Mouse (Mus musculus) midbrain, embryonic 13.5 days (tissue): ENCODE results near the gene Arid4a. TPM values are rescaled to one million over a fixed set of nuclear protein-coding genes. Genes with fewer than 3 reads are reported as not detected.
"Not testable (repeated sequence)": the region's sequence is repeated elsewhere in the genome, so short reads cannot be mapped to it uniquely, and the experiment has no call there.

Experiments used
- ATAC-seq: fragments of 200-750 bp; cut with Nextera tagmentation; 2 replicates; pipeline ENCODE4 v1.8.0; 2017; ENCODE audit warnings: mild to moderate bottlenecking, moderate TSS enrichment, moderate library complexity
- H3K27ac ChIP-seq: fragments of 300-500 bp; sonication (generic); 2 replicates; pipeline ENCODE4 v1.5.1; 2015; ENCODE audit warnings: inconsistent platforms, mild to moderate bottlenecking, moderate library complexity
- H3K27me3 ChIP-seq: fragments of 300-500 bp; sonication (generic); 2 replicates; pipeline ENCODE4 v1.6.1; 2015; ENCODE audit warnings: mild to moderate bottlenecking, inconsistent platforms
- H3K36me3 ChIP-seq: fragments of 300-500 bp; sonication (generic); 2 replicates; pipeline ENCODE4 v1.6.1; 2015; ENCODE audit warnings: mild to moderate bottlenecking, inconsistent platforms
- H3K4me1 ChIP-seq: fragments of 300-500 bp; sonication (generic); replicated peaks from 2 replicates; pipeline ENCODE4 v1.6.1; 2015; ENCODE audit warnings: inconsistent platforms
- H3K4me2 ChIP-seq: fragments of 300-500 bp; sonication (generic); replicated peaks from 2 replicates; pipeline ENCODE4 v1.6.1; 2015; ENCODE audit warnings: moderate library complexity, mild to moderate bottlenecking, inconsistent platforms
- H3K4me3 ChIP-seq: fragments of 300-500 bp; sonication (generic); replicated peaks from 2 replicates; pipeline ENCODE4 v1.5.1; 2015; ENCODE audit warnings: mild to moderate bottlenecking, inconsistent platforms
- H3K9ac ChIP-seq: fragments of 300-500 bp; sonication (generic); replicated peaks from 2 replicates; pipeline ENCODE4 v1.6.1; 2015; ENCODE audit warnings: mild to moderate bottlenecking, inconsistent platforms
- H3K9me3 ChIP-seq: fragments of 300-500 bp; sonication (generic); 2 replicates; pipeline ENCODE4 v1.6.1; 2016; ENCODE audit warnings: mild to moderate bottlenecking, inconsistent platforms
- WGBS: fragments of 180-500 bp; shearing (Covaris S2); methylation state at CpG from one replicate; pipeline ENCODE4 v1.1.7; 2015; 5-methylcytosine and 5-hydroxymethylcytosine counted together
- polyA plus RNA-seq: library from polyadenylated mRNA; unstranded; fragments of >200 nt; fragmentation: Nextera tagmentation; extraction: Ambion mirVana; gene quantifications from 2 replicates; pipeline ENCODE4 v1.2.1, GENCODE M21; 2015

Arid4a gene
- polyA plus RNA-seq, 1 experiment from 2014 or later = 46.3 TPM

DNA sequence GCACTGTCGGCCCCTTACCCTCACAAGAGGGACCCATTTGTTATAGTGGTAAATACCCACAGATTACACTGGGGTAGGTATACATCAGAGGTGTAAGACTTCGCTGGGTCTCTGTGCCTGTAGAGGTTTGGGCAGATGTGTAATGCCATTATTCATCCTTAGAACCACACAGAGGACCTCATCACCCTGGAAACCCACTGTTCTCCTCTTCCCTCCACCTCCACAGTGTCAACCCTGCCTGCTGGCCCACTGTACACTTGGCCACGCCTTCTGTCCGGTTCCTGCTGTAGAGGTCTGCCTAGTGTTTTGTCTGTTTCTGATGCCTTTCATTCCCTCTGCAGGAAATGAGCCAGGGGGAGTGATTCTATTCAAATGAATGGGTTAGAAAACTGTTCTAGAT, 56.3 kb downstream of the Arid4a start:
- no peak for ATAC-seq
- 90% methylated on average over 4 of the region's 4 CpGs for WGBS
- peaks cover 89% of the 10 kb centered on the region for H3K36me3 ChIP-seq

DNA sequence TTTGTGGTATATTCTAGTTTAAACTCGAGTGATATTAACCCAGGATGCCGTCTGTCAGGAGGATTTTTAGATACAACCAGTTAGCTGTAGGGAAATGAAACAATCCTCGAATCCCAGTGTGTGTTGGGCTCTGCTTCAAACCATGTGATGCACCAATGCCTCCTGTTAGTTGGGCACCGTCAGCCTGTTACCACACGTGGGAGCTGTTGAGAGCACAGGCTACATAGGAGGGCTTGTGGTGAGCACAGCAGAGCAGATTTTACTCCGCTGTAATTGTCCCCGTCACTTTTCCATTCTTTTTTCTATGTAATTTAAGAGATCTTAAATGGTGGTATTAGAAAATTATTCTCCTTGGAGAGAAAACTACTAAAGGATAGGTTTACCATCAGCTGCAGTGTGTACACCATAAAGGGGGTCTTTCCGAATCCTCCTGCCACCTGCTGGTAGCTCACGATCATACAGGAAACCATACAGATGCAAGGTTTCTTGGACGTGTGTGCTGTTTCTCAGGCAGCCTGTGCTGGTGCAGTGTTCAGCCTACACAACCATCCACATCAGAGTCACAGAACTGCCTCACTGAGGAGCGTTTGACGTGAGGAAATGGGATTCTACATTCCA, 57.4 kb downstream of the Arid4a start:
- WGBS = 67% methylated on average over 12 of the region's 12 CpGs
- H3K36me3 ChIP-seq = peaks cover 77% of the 10 kb centered on the region
- no peak overlapping the region for H3K27ac ChIP-seq
- no peak overlapping the region for H3K9ac ChIP-seq
- no peaks in the 10 kb centered on the region for H3K27me3 ChIP-seq
- no peak overlapping the region for H3K4me2 ChIP-seq
- no peaks in the 10 kb centered on the region for H3K4me1 ChIP-seq
- H3K9me3 ChIP-seq = no peaks in the 10 kb centered on the region
- peak; percentile 56; the same call in 1 of the 2 replicates for ATAC-seq
- H3K4me3 ChIP-seq = no peak overlapping the region

More for the DNA sequence above, 56.3 kb downstream of the Arid4a start:
- Histone ChIP-seq H3K4me3 (no peak overlapping the region), H3K4me2 (no peak overlapping the region), H3K27me3 (no peaks in the 10 kb centered on the region), H3K27ac (no peak overlapping the region), H3K9me3 (no peaks in the 10 kb centered on the region), H3K4me1 (no peaks in the 10 kb centered on the region), H3K9ac (no peak overlapping the region)

DNA sequence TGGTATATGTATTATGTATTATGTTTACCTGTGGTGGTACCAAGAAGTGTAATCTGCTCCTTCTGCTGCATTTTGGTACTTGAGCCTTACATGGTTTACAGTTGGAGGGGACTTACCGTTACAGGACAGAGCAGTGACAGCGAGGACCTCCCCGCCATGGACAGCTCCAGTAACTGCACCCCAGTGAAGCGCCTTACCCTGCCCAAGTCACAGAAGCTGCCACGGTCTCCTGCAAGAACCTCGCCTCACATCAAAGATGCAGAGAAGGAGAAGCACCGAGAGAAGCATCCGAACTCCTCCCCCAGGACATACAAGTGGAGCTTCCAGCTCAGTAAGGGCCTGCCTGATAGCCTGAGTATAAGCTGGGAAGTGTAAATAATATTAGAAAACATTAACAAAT, 70.5 kb downstream of the Arid4a start:
- no peak overlapping the region for H3K4me2 ChIP-seq
- peaks cover 25% of the 10 kb centered on the region for H3K36me3 ChIP-seq
- H3K9me3 ChIP-seq = no peaks in the 10 kb centered on the region
- no peaks in the 10 kb centered on the region for H3K27me3 ChIP-seq
- H3K27ac ChIP-seq = no peak overlapping the region
- no peak for ATAC-seq
- H3K4me1 ChIP-seq = no peaks in the 10 kb centered on the region
- no peak overlapping the region for H3K4me3 ChIP-seq
- WGBS = 94% methylated on average over 8 of the region's 8 CpGs
- no peak overlapping the region for H3K9ac ChIP-seq

DNA sequence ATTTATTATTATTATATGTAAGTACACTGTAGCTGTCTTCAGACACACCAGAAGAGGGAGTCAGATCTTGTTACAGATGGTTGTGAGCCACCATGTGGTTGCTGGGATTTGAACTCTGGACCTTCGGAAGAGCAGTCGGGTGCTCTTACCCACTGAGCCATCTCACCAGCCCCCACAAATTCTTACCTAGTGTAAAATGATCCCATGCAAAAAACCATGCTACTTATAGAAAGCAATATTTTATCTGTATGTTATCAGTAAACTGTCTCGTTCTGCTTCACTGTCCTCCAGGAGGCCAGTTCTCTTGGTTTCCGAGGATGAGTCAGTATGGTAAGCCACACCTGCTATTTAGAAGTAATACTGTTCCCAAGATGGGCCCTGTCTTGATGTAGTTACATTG, 88.5 kb downstream of the Arid4a start:
- H3K9ac ChIP-seq, H3K27me3 ChIP-seq, H3K4me2 ChIP-seq, H3K36me3 ChIP-seq, H3K4me3 ChIP-seq, ATAC-seq, H3K4me1 ChIP-seq, H3K27ac ChIP-seq, H3K9me3 ChIP-seq: not testable (repeated sequence)
- 94% methylated on average over 4 of the region's 4 CpGs for WGBS

DNA sequence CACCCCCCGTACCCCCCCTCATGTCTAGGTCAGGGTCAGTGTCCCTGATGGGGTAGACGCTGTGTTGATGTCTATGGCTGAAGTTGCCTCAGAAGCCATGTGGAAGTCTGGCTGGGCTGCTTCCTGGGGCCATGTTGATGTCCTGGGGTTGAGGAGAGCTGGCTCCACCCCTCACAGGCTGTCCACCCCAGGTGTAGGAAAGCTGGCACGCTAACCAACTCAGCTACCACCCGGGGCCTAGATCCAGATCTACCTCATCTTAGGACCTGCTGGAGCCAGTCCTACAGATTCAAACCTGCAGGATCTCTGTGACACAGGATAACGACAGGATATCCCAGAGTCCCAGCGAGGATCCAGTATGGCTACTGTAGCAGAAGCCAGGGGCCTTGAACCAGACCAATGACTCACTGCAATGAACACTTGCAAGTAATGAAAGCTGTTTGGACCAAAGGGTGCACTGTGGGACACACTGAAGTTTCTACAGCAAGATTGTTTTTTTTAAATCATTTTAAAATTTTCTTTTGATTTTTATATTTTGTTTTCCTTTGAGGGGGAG, 91.5 kb downstream of the Arid4a start:
- H3K4me1 ChIP-seq = 0 out of 2 replicates have a peak, but pooled peaks cover 4% of the 10 kb centered on the region
- H3K4me2 ChIP-seq = no peak overlapping the region
- no peak overlapping the region for H3K9ac ChIP-seq
- no peaks in the 10 kb centered on the region for H3K9me3 ChIP-seq
- H3K36me3 ChIP-seq = no peaks in the 10 kb centered on the region
- H3K27me3 ChIP-seq = peaks cover 6% of the 10 kb centered on the region; the same call in 1 of the 2 replicates
- no peak for ATAC-seq
- no peak overlapping the region for H3K4me3 ChIP-seq
- 84% methylated on average over 6 of the region's 6 CpGs for WGBS
- no peak overlapping the region for H3K27ac ChIP-seq

DNA sequence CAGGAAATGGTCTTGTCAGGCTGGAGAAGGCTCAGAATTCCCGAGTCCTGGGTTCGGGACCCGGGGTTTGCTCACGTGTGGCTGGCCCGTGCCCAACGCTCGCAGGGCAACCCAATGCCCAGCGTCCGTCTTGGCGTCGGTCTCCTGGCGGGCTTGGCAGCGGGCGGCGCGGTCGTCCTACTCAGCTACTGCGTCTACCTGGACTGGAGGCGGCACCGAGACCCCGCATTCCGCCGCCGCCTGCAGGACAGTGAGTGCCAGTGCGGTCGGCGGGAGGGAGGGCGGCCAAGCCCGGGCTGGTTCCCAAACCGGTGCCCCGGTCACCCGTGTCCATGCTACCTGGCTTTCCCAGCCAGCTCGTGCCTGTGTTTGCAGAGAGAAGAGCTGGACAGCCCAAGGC, 95.5 kb downstream of the Arid4a start, which contains the start of gene Tomm20l:
Gene Tomm20l, plus strand, starts transcription at position 98 of the 400 bp plus-strand sequence.
- Histone ChIP-seq H3K9ac (no peak within 1 kb of the TSS; the same call in 1 of the 2 replicates), H3K4me3 (peak within 1 kb of the TSS; percentile 20; the same call in 1 of the 2 replicates), H3K27ac (no peak within 1 kb of the TSS), H3K4me2 (peak within 1 kb of the TSS; percentile 46), H3K27me3 (peaks cover 11% of the 10 kb centered on the region; the same call in 1 of the 2 replicates), H3K4me1 (peaks cover 10% of the 10 kb centered on the region; the same call in 1 of the 2 replicates), H3K9me3 (no peaks in the 10 kb centered on the region), H3K36me3 (no peaks in the 10 kb centered on the region)
- ATAC-seq = no peak
- 9% methylated on average over 33 of the region's 33 CpGs for WGBS

DNA sequence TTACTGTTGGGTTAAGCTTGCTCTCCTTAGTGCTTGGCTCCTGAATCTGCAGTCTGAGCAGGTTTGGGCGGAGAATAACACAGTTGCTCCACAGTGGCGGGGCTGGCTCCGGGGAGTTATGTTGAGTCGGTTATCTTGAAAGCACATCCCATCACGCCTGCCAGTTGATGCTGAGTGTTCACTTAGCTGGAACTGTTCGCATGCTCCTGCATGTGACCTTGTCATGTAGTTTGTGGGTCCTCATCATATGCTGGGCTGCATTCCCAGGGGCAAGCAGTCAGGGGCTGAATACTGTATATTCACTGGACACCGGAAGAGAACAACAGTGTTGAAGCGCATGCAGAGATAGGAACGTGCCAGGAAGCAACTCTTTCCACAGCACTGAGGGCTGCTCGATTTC, 97.3 kb downstream of the Arid4a start:
- Histone ChIP-seq H3K4me3 (no peak overlapping the region), H3K36me3 (no peaks in the 10 kb centered on the region), H3K27me3 (peaks cover 11% of the 10 kb centered on the region; the same call in 1 of the 2 replicates), H3K9ac (no peak overlapping the region), H3K4me1 (peaks cover 10% of the 10 kb centered on the region; the same call in 1 of the 2 replicates), H3K9me3 (no peaks in the 10 kb centered on the region), H3K27ac (no peak overlapping the region), H3K4me2 (no peak overlapping the region)
- no peak for ATAC-seq
- WGBS = 90% methylated on average over 10 of the region's 10 CpGs

DNA sequence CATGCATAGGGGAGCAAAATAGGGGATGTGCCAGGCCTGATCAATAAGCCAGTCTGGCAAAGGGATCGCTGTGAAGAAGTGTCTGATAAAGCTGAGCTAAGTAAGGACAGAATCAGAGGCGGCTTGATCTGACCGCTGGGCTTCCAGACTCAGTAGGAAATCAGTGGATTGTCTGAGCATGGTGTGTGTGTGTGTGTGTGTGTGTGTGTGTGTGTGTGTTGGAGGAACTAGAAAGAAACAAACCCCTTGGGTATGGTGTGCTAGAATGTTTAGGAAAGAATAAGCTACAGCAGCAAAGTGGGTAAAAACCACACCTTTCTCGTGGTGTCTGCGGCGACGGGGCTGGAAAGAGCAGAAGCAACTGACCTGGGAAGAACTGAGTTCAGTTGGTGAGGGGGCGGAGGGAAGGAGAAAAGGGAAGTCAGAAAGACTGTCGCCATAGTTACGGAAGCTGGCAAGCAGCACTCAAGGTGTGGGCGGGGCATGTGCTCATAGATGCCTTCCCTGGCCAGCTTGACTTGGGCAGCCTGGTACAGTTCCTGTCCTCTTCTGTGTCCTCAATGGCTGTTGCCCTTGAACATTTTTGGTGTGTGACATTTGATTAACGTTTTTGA, 98.0 kb downstream of the Arid4a start:
- peaks cover 11% of the 10 kb centered on the region; the same call in 1 of the 2 replicates for H3K27me3 ChIP-seq
- H3K27ac ChIP-seq = no peak overlapping the region
- no peaks in the 10 kb centered on the region for H3K36me3 ChIP-seq
- H3K4me2 ChIP-seq = peak overlapping the region; percentile 10; the same call in 1 of the 2 replicates
- no peaks in the 10 kb centered on the region for H3K9me3 ChIP-seq
- H3K4me3 ChIP-seq = no peak overlapping the region
- peak; percentile 50; the same call in 1 of the 2 replicates for ATAC-seq
- 26% methylated on average over 12 of the region's 12 CpGs for WGBS
- no peak overlapping the region for H3K9ac ChIP-seq
- peaks cover 10% of the 10 kb centered on the region; the same call in 1 of the 2 replicates for H3K4me1 ChIP-seq

DNA sequence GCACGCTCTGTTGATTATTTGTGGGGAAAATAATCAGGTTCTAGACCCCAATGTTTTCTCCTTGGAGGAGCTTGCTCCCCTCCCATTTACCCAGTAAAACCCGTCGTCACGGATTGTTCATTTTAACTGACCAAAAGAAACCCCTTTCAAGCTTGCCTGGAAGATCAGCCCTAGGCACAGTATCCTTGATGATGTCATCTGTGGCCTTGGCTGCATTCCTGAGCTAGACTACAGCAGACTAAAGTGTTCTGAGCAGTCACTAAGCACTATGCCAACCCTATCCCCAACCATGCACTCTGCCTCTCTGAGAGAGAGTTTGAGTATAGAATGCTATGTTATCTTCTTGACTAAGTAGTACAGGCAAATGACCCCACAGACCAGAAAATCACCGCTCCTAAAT, 100.6 kb downstream of the Arid4a start:
- ATAC-seq = no peak
- Histone ChIP-seq H3K4me1 (peaks cover 8% of the 10 kb centered on the region; the same call in 1 of the 2 replicates), H3K9ac (no peak overlapping the region), H3K4me2 (no peak overlapping the region), H3K27ac (no peak overlapping the region), H3K36me3 (no peaks in the 10 kb centered on the region), H3K27me3 (peaks cover 7% of the 10 kb centered on the region; the same call in 1 of the 2 replicates), H3K9me3 (no peaks in the 10 kb centered on the region), H3K4me3 (no peak overlapping the region)
- 83% methylated on average over 5 of the region's 5 CpGs for WGBS

DNA sequence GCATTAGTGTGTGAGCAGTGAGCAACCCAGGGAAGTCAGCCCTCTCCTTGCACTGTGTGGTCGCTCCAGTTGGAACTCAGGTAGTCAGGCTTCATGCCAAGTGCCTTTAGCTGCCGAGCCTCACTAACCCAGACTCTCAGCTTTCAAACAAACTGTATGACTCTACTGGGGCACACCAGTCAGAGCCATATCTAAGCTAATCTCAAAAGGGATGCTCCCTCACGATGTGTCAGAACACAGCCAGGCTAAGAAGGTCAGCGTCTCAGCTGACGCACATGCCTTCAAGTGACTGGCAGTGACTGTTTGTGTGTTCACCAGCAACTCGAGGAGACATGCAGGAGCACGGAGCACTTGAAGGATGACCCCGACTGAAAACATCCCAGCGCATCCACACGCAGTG, 106.9 kb downstream of the Arid4a start:
- 95% methylated on average over 10 of the region's 10 CpGs for WGBS

DNA sequence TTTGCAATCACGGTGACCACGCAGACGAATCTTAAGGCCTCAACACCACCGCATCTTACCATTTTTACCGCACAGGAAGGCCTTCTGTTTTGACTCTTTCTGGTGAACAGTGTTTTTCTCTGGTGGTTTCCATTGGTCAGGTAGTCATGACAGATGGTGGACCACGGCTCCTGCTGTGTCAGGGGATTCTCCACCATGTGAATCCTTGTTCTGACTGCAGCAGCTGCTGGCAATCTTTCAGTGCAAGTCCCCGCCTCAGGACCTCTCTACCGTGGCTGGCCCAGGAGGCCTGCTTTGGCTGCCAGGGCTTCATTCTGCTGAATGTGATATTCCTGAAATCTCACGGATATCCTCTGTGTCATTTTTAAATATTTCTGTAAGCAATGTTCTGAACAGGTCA, 107.5 kb downstream of the Arid4a start:
- Histone ChIP-seq H3K36me3 (peaks cover 41% of the 10 kb centered on the region), H3K9ac (no peak overlapping the region), H3K4me1 (no peaks in the 10 kb centered on the region), H3K9me3 (no peaks in the 10 kb centered on the region), H3K4me2 (no peak overlapping the region), H3K4me3 (no peak overlapping the region), H3K27me3 (no peaks in the 10 kb centered on the region), H3K27ac (no peak overlapping the region)
- 90% methylated on average over 9 of the region's 9 CpGs for WGBS
- ATAC-seq = no peak

More for the DNA sequence above, 106.9 kb downstream of the Arid4a start:
- Histone ChIP-seq H3K27ac (no peak overlapping the region), H3K4me3 (no peak overlapping the region), H3K9ac (no peak overlapping the region), H3K36me3 (peaks cover 40% of the 10 kb centered on the region), H3K4me1 (no peaks in the 10 kb centered on the region), H3K27me3 (no peaks in the 10 kb centered on the region), H3K9me3 (no peaks in the 10 kb centered on the region), H3K4me2 (no peak overlapping the region)
- ATAC-seq = no peak

DNA sequence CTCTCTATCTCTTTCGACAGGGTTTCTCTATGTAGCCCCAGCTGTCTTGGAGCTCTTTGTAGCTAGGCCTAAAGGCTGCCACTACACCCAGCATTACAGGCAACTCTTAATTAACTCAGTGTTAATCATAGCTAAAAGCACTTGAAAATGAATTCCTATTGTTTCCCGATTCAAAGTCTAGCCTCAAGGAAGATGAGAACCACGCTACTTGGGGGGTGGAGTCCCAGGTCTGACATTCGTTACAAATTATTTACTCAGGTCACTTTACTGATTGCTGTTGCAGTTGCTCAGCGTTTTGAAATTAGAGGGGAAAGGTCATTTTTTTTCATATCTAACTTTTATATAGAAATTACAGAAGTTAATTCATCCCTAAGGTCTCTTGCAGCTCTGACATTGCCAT, 119.8 kb downstream of the Arid4a start:
- Histone ChIP-seq H3K4me1 (peaks cover 43% of the 10 kb centered on the region), H3K27ac (no peak overlapping the region), H3K9me3 (no peaks in the 10 kb centered on the region), H3K4me3 (peak overlapping the region; percentile 82), H3K27me3 (no peaks in the 10 kb centered on the region), H3K36me3 (peaks cover 13% of the 10 kb centered on the region), H3K9ac (peak overlapping the region; percentile 86; the same call in 1 of the 2 replicates), H3K4me2 (peak overlapping the region; percentile 71)
- 41% methylated on average over 5 of the region's 5 CpGs for whole genome bisulfite sequencing
- no peak for ATAC-seq
